Mouse (Mus musculus) forebrain, postnatal 0 days (tissue): ENCODE measurements around the gene Dnajc5. TPM values are rescaled to one million over a fixed set of nuclear protein-coding genes. Genes with fewer than 3 reads are reported as not detected.

Experiments
- ATAC-seq: fragments of 200-750 bp; cut with Nextera tagmentation; 2 replicates; pipeline ENCODE4 v1.8.0; 2017; ENCODE audit warnings: mild to moderate bottlenecking, moderate library complexity
- DNase-seq: peaks from one replicate; pipeline ENCODE4 v3.0.0-alpha.2; 2015
- H3K27ac ChIP-seq: fragments of 300-500 bp; sonication (generic); 2 replicates; pipeline ENCODE4 v1.5.1; 2014; ENCODE audit warnings: low read depth, mild to moderate bottlenecking, antibody characterized with exemption, low read length, moderate library complexity, mixed read lengths
- H3K27me3 ChIP-seq: fragments of 300-500 bp; sonication (generic); 2 replicates; pipeline ENCODE4 v1.6.1; 2014; ENCODE audit warnings: mild to moderate bottlenecking, low read length, mixed read lengths; ENCODE audit not compliant: insufficient read depth
- H3K36me3 ChIP-seq: fragments of 300-500 bp; sonication (generic); 2 replicates; pipeline ENCODE4 v1.6.1; 2014; ENCODE audit warnings: mild to moderate bottlenecking, moderate library complexity; ENCODE audit not compliant: insufficient read depth
- H3K4me1 ChIP-seq: fragments of 300-500 bp; sonication (generic); 2 replicates; pipeline ENCODE4 v1.6.1; 2014; ENCODE audit warnings: antibody characterized with exemption; ENCODE audit not compliant: insufficient read depth
- H3K4me2 ChIP-seq: fragments of 300-500 bp; sonication (generic); 2 replicates; pipeline ENCODE4 v1.6.1; 2014; ENCODE audit warnings: low read depth, mild to moderate bottlenecking, moderate library complexity
- H3K4me3 ChIP-seq: fragments of 300-500 bp; sonication (generic); 2 replicates; pipeline ENCODE4 v1.5.1; 2014; ENCODE audit warnings: low read depth, low read length, mixed read lengths
- H3K9ac ChIP-seq: fragments of 300-500 bp; sonication (generic); 2 replicates; pipeline ENCODE4 v1.6.1; 2014; ENCODE audit warnings: mild to moderate bottlenecking
- H3K9me3 ChIP-seq: fragments of 300-500 bp; sonication (generic); 2 replicates; pipeline ENCODE4 v1.6.1; 2016; ENCODE audit warnings: low read length
- CTCF ChIP-seq: sonication (generic); IDR thresholded peaks from 2 replicates; pipeline ENCODE4 v1.5.1; 2016; ENCODE audit warnings: antibody characterized with exemption, control low read depth, low read depth
- WGBS: fragments of 180-500 bp; shearing (Covaris S2); extraction: QIAGEN DNeasy Blood & Tissue Kit; methylation state at CpG from one replicate; pipeline ENCODE4 v1.1.7; 2014; 5-methylcytosine and 5-hydroxymethylcytosine counted together
- polyA plus RNA-seq: library from polyadenylated mRNA; unstranded; fragments of >200 nt; fragmentation: Nextera tagmentation; extraction: Ambion mirVana; gene quantifications from 2 replicates; pipeline ENCODE4 v1.2.1, GENCODE M21; 2015
- total RNA-seq: library from RNA; depleted of rRNA; stranded (reverse); fragments of >200 nt; gene quantifications from 2 replicates; pipeline ENCODE4 v1.2.3, GENCODE M21; 2014

The Dnajc5 gene
- total and polyA plus RNA-seq, 2 experiments from 2014 or later = 270 to 369 TPM

DNA sequence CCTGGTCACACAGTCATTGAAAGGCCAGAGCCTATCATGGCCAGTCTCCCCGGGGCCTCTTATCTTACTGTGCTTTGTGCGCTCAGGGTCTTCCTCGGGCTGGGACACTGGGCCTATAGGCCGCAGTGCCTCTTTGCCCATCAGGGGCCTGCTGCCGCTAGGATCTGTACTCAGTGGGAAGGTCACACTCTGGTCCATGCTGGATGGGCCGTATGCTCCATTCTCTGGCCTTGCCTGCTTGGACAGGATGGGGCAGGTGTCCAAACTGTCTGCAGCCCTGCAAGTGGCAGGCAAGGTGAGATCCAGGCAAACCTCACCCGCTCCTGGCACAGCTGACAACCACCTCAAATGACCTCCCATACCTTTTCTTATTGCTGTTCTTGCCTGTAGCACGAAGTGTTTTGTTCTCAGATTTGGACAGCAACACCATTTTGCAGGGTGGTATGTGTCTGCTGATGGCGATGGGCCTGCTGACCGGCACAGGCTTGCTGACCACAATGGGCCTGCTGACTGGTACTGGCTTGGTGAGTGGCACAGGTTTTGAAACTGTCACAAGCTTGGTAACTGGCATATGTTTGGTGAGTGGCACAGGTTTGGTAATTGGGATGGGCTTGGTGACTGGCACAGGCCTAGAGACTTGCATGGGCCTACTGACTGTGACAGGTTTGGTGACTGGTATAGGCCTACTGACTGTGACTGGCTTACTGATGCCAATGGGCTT is 68.9 kb downstream of the Dnajc5 start:
- H3K36me3 ChIP-seq = peaks cover 65% of the 10 kb centered on the region

DNA sequence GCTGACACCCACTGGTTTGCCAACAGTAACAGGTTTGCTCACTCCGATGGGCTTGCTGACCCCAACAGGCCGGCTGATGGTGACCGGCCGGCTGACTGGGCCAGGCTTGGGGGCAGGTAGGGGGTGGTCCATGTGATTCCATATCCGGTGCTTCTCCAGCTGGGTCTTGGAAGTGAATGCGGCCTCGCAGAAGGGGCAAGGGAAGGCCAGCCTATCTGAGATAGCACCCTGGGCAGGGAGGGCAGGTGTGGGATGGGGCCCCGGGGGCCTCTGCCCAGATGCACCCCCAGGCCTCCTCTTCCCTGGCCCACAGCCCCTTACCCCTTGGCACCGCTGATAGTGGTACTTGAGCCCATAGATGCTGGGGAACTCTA is 69.4 kb downstream of the Dnajc5 start:
- no peak overlapping the region for H3K4me2 ChIP-seq
- H3K27me3 ChIP-seq = no peaks in the 10 kb centered on the region
- no peaks in the 10 kb centered on the region for H3K9me3 ChIP-seq
- no peak overlapping the region for H3K4me3 ChIP-seq
- peaks cover 60% of the 10 kb centered on the region for H3K36me3 ChIP-seq
- H3K27ac ChIP-seq = no peak overlapping the region
- ATAC-seq (no peak), DNase-seq (no peak)
- WGBS = 94% methylated on average over 9 of the region's 9 CpGs
- no peak overlapping the region for H3K9ac ChIP-seq
- peaks cover 16% of the 10 kb centered on the region for H3K4me1 ChIP-seq
- TF ChIP-seq CTCF = no peak

More for the DNA sequence above, 68.9 kb downstream of the Dnajc5 start:
- ATAC-seq = no peak
- no peak for TF ChIP-seq CTCF
- peaks cover 16% of the 10 kb centered on the region for H3K4me1 ChIP-seq
- WGBS = 96% methylated on average over 10 of the region's 10 CpGs
- no peak overlapping the region for H3K27ac ChIP-seq
- no peak overlapping the region for H3K4me2 ChIP-seq
- no peak for DNase-seq
- H3K27me3 ChIP-seq = no peaks in the 10 kb centered on the region
- no peak overlapping the region for H3K4me3 ChIP-seq
- no peaks in the 10 kb centered on the region for H3K9me3 ChIP-seq
- no peak overlapping the region for H3K9ac ChIP-seq

DNA sequence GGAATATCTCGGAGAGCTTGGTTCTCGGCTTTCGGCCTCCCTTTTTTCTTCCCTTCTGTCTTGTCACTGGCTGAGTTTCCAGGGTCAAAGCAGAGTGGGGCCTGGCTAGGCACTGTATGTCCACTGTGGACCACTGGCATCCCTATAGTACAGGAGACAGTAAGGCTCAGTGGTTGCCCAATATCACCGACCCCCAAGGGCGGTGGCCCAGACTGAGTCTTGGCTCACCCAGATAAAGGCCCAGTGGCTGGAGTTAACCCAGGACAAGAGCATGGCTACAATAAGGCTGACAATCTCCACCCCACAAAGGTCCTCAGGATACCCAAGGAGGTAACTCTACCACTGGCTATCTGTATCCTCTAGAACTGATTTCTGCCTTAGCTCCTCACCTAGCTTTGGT is 70.2 kb downstream of the Dnajc5 start:
- Histone ChIP-seq H3K36me3 (peaks cover 52% of the 10 kb centered on the region), H3K4me3 (no peak overlapping the region), H3K9ac (no peak overlapping the region), H3K4me1 (peaks cover 16% of the 10 kb centered on the region), H3K27ac (no peak overlapping the region), H3K4me2 (no peak overlapping the region), H3K9me3 (no peaks in the 10 kb centered on the region), H3K27me3 (no peaks in the 10 kb centered on the region)
- no peak for TF ChIP-seq CTCF
- 93% methylated on average over 5 of the region's 5 CpGs for WGBS
- ATAC-seq = no peak
- no peak for DNase-seq

DNA sequence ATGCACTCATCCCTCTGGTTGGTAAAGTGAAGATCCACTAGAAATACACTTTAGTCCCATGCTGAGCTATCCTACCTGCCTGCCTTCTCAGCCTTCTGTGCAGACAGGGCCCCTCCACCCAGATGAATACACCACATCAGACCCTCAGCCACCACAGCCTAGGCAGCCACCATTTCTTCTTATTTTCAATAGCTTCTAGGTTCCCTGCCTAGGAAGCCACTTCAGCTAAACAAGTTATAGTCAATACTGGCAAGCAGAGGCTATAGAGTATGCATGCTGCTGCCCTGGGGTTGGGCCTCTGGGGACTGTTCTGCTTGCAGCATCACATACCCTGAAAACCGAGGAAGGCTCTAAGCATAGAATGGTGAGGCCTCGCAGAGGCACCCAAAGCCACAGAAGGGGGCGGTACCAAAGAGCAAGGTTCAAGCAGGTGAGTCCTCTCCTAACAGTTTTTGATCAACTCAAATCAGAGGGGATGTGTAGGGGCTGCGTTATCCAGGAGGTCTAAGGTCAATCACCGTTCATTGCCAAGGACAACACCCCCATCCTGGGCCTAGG is 71.3 kb downstream of the Dnajc5 start, which contains the start of gene Prpf6:
Gene Prpf6, plus strand, starts transcription at position 341 of the 558 bp plus-strand sequence.
- ATAC-seq (no peak), DNase-seq (no peak)
- 15% methylated on average over 5 of the region's 5 CpGs for WGBS
- TF ChIP-seq CTCF = no peak
- H3K36me3 ChIP-seq = peaks cover 50% of the 10 kb centered on the region
- H3K4me3 ChIP-seq = peak within 1 kb of the TSS; percentile 97
- peak within 1 kb of the TSS; percentile 96 for H3K9ac ChIP-seq
- H3K4me2 ChIP-seq = peak within 1 kb of the TSS; percentile 85
- H3K27me3 ChIP-seq = no peaks in the 10 kb centered on the region
- no peaks in the 10 kb centered on the region for H3K9me3 ChIP-seq
- peak within 1 kb of the TSS; percentile 94 for H3K27ac ChIP-seq
- H3K4me1 ChIP-seq = peaks cover 16% of the 10 kb centered on the region

DNA sequence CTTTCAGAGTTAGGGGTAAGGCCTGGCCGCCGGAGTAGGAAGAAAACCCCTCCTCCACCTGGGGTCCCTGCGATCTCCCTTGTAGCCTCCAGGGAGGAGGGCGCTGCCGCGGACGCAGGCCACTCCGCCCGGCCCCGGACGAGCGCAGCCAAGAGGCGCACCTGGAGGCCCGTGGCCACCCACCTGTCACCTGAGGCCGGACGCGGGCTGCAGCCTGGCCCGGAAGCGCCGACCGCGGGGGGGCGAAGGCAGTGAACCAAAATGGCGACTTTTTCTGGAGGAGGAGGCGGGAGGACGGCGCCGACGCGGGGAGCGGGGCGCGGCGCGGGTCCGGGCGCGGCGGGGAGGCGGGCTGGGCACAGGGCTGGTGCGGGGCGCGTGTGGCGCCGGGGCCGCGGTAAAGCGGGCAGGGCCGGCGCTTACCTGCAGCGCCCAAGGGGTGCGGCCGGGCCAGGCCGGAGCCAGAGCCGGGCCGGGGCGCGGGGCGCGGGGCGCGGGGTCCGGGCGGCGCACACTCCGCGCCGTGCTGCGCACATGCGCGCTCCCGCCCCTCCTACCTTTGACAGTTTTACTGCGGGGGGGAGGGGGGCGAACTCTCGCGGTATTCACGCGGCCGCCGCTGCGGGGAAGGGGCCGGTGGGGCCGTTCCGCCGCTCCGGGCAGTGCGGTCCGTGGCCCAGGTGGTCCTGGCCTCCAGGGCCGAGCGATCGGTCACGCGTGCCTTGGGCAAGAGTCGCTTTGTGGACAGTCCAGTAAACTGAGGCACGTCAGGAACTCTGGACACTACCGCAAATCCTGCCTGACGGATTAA is 72.2 kb downstream of the Dnajc5 start, which contains the start of gene Zfp512b:
Gene Zfp512b, minus strand, starts transcription at position 573 of the 811 bp plus-strand sequence.
- peaks cover 16% of the 10 kb centered on the region for H3K4me1 ChIP-seq
- peaks cover 43% of the 10 kb centered on the region for H3K36me3 ChIP-seq
- DNase-seq (peak; percentile 90), ATAC-seq (peak; percentile 92)
- H3K27ac ChIP-seq = peak within 1 kb of the TSS; percentile 94
- no peak; the same call in 1 of the 2 replicates for TF ChIP-seq CTCF
- H3K9ac ChIP-seq = peak within 1 kb of the TSS; percentile 96
- WGBS = under 1% methylated on average over 82 of the region's 97 CpGs
- H3K9me3 ChIP-seq = no peaks in the 10 kb centered on the region
- H3K4me3 ChIP-seq = peak within 1 kb of the TSS; percentile 97
- H3K4me2 ChIP-seq = peak within 1 kb of the TSS; percentile 85
- no peaks in the 10 kb centered on the region for H3K27me3 ChIP-seq

DNA sequence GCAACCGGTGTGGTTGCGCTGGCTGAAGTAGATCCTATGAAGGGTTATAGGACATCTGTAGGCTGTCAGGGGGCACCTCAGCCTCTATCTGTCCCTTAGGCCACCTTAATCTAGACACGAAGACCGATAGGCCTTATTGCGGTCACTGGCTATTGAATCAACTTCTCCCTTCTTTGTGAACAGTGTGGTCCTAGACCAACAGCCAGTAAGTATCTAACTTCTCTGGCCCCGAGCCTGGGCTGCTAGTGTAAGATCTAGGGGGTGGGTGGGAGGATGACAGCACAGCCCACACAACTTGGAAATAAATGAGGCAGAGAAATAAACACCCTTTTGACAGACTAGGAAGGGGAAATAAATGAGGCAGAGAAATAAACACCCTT is 72.7 kb downstream of the Dnajc5 start:
- WGBS = 4% methylated on average over 6 of the region's 6 CpGs
- Histone ChIP-seq H3K36me3 (peaks cover 37% of the 10 kb centered on the region), H3K4me2 (peak overlapping the region; percentile 85), H3K27ac (peak overlapping the region; percentile 94), H3K4me3 (peak overlapping the region; percentile 97), H3K9me3 (no peaks in the 10 kb centered on the region), H3K27me3 (no peaks in the 10 kb centered on the region), H3K9ac (peak overlapping the region; percentile 96), H3K4me1 (peaks cover 18% of the 10 kb centered on the region)
- DNase-seq (no peak), ATAC-seq (peak; percentile 9)
- no peak for TF ChIP-seq CTCF
